Mouse (Mus musculus) MEL (cell line): Measurements from ENCODE around the gene Pir. TPM values are rescaled to one million over a fixed set of nuclear protein-coding genes. Genes with fewer than 3 reads are reported as not detected.

Source experiments
- DNase-seq: peaks from one replicate; pipeline ENCODE4 v3.0.0; 2011; ENCODE audit warnings: low read depth, low spot score
- H3K27ac ChIP-seq: 2 replicates; pipeline ENCODE4 v1.5.1; 2012; ENCODE audit warnings: low read depth, mild to moderate bottlenecking, control low read depth, low read length, moderate library complexity; ENCODE audit not compliant: control insufficient read depth
- H3K27me3 ChIP-seq, 2 experiments: fragments of 150-350 bp in 1 of 2; sonication (generic) in 1 of 2; 2 replicates each; pipeline ENCODE4 v1.6.1; 2012; ENCODE audit warnings: low read length in 2 of 2, mild to moderate bottlenecking in 2 of 2, improper control_type of control experiment in 1 of 2, moderate library complexity in 1 of 2; ENCODE audit not compliant: insufficient read depth in 2 of 2, control insufficient read depth in 1 of 2
- H3K36me3 ChIP-seq, 2 experiments: 2 replicates each; pipeline ENCODE4 v1.6.1; 2012 to 2014; ENCODE audit warnings: low read length in 2 of 2, improper control_type of control experiment in 1 of 2, inconsistent platforms in 1 of 2, mild to moderate bottlenecking in 1 of 2; ENCODE audit not compliant: insufficient read depth in 2 of 2, control insufficient read depth in 1 of 2
- H3K4me1 ChIP-seq, 2 experiments: fragments of 150-350 bp in 1 of 2; sonication (generic) in 1 of 2; 2 replicates each; pipeline ENCODE4 v1.6.1; 2012; ENCODE audit warnings: low read length in 2 of 2, improper control_type of control experiment in 1 of 2, mild to moderate bottlenecking in 1 of 2; ENCODE audit not compliant: insufficient read depth in 2 of 2, control insufficient read depth in 1 of 2
- H3K4me3 ChIP-seq, 2 experiments: fragments of 150-350 bp in 1 of 2; sonication (generic) in 1 of 2; 2 replicates each; pipeline ENCODE4 v1.5.1; 2012; ENCODE audit warnings: low read depth in 2 of 2, low read length in 2 of 2, mild to moderate bottlenecking in 2 of 2, moderate library complexity in 2 of 2, control low read depth in 1 of 2, improper control_type of control experiment in 1 of 2; ENCODE audit not compliant: control insufficient read depth in 1 of 2, insufficient read depth in 1 of 2
- H3K79me2 ChIP-seq: 2 replicates; pipeline ENCODE4 v1.6.1; 2012; ENCODE audit warnings: mild to moderate bottlenecking, low read length, moderate library complexity; ENCODE audit not compliant: control insufficient read depth, poor library complexity, insufficient read depth
- H3K9ac ChIP-seq: 2 replicates; pipeline ENCODE4 v1.6.1; 2012; ENCODE audit warnings: low read depth, mild to moderate bottlenecking, control low read depth, low read length, moderate library complexity; ENCODE audit not compliant: control insufficient read depth, poor library complexity, severe bottlenecking
- H3K9me3 ChIP-seq: fragments of 150-350 bp; sonication (generic); replicated peaks from 2 replicates; pipeline ENCODE4 v1.6.1; 2012; ENCODE audit warnings: mild to moderate bottlenecking, low read length, improper control_type of control experiment, moderate library complexity; ENCODE audit not compliant: insufficient read depth
- CHD1 ChIP-seq: IDR thresholded peaks from 2 replicates; pipeline ENCODE4 v1.6.1; 2012; ENCODE audit warnings: low read depth, mild to moderate bottlenecking, inconsistent platforms, low read length, improper control_type of control experiment
- CHD2 ChIP-seq: IDR thresholded peaks from 2 replicates; pipeline ENCODE4 v1.6.1; 2011; ENCODE audit warnings: low read length, improper control_type of control experiment
- ETS1 ChIP-seq: IDR thresholded peaks from 2 replicates; pipeline ENCODE4 v1.6.1; 2012; ENCODE audit warnings: low read depth, mild to moderate bottlenecking, inconsistent platforms, low read length, improper control_type of control experiment, moderate library complexity
- GATA1 ChIP-seq: IDR thresholded peaks from 2 replicates; pipeline ENCODE4 v1.6.1; 2011; ENCODE audit warnings: low read depth, low read length, improper control_type of control experiment
- HCFC1 ChIP-seq: IDR thresholded peaks from 2 replicates; pipeline ENCODE4 v1.6.1; 2012; ENCODE audit warnings: low read depth, mild to moderate bottlenecking, inconsistent platforms, low read length, improper control_type of control experiment, moderate library complexity
- JUND ChIP-seq: IDR thresholded peaks from 2 replicates; pipeline ENCODE4 v1.6.1; 2011; ENCODE audit warnings: low read depth, mild to moderate bottlenecking, improper control_type of control experiment, low read length
- MEF2A ChIP-seq: IDR thresholded peaks from 2 replicates; pipeline ENCODE4 v1.6.1; 2014; ENCODE audit warnings: low read depth, mild to moderate bottlenecking, inconsistent platforms, low read length, improper control_type of control experiment; ENCODE audit not compliant: poor library complexity, insufficient replicate concordance, severe bottlenecking; ENCODE audit errors: extremely low read depth
- MXI1 ChIP-seq: IDR thresholded peaks from 2 replicates; pipeline ENCODE4 v1.6.1; 2011; ENCODE audit warnings: mild to moderate bottlenecking, low read depth, low read length, improper control_type of control experiment
- MYB ChIP-seq: IDR thresholded peaks from 2 replicates; pipeline ENCODE4 v1.6.1; 2011; ENCODE audit warnings: mild to moderate bottlenecking, low read depth, low read length, improper control_type of control experiment
- POLR2A ChIP-seq, 2 experiments: IDR thresholded peaks; 2 replicates each; pipeline ENCODE4 v1.6.1; 2011 to 2012; ENCODE audit warnings: low read length in 2 of 2, mild to moderate bottlenecking in 2 of 2, control low read depth in 1 of 2, improper control_type of control experiment in 1 of 2, low read depth in 1 of 2, moderate library complexity in 1 of 2; ENCODE audit not compliant: control insufficient read depth in 1 of 2, insufficient read depth in 1 of 2, poor library complexity in 1 of 2
- POLR2AphosphoS2 ChIP-seq: IDR thresholded peaks from 2 replicates; pipeline ENCODE4 v1.6.1; 2011; ENCODE audit warnings: low read length, improper control_type of control experiment
- SIN3A ChIP-seq: IDR thresholded peaks from 2 replicates; pipeline ENCODE4 v1.6.1; 2012; ENCODE audit warnings: low read length, improper control_type of control experiment, inconsistent platforms
- TAL1 ChIP-seq: IDR thresholded peaks from 2 replicates; pipeline ENCODE4 v1.6.1; 2012; ENCODE audit warnings: mild to moderate bottlenecking, inconsistent platforms, low read length, moderate library complexity, mixed read lengths
- TCF12 ChIP-seq: IDR thresholded peaks from 2 replicates; pipeline ENCODE4 v1.6.1; 2014; ENCODE audit warnings: low read depth, mild to moderate bottlenecking, inconsistent platforms, low read length, improper control_type of control experiment, moderate library complexity
- UBTF ChIP-seq: IDR thresholded peaks from 2 replicates; pipeline ENCODE4 v1.6.1; 2012; ENCODE audit warnings: low read depth, mild to moderate bottlenecking, inconsistent platforms, low read length, improper control_type of control experiment, moderate library complexity, borderline replicate concordance; ENCODE audit not compliant: insufficient read depth
- USF2 ChIP-seq, 2 experiments: IDR thresholded peaks; 2 replicates each; pipeline ENCODE4 v1.6.1; 2011 to 2012; ENCODE audit warnings: improper control_type of control experiment in 2 of 2, low read length in 2 of 2, borderline replicate concordance in 1 of 2, inconsistent platforms in 1 of 2, low read depth in 1 of 2, mild to moderate bottlenecking in 1 of 2; ENCODE audit not compliant: insufficient read depth in 1 of 2
- ZKSCAN1 ChIP-seq: IDR thresholded peaks from 2 replicates; pipeline ENCODE4 v1.6.1; 2012; ENCODE audit warnings: low read depth, mild to moderate bottlenecking, inconsistent platforms, low read length, improper control_type of control experiment, moderate library complexity
- polyA plus RNA-seq, 2 experiments: library from polyadenylated mRNA; stranded (reverse) in 1 of 2; unstranded in 1 of 2; fragments of >175 nt in 1 of 2; fragments of >200 nt in 1 of 2; gene quantifications; 2 replicates each; pipeline versions ENCODE4 v1.2.1 to v1.2.4; 2012; ENCODE audit warnings: low replicate concordance in 2 of 2, low read depth in 1 of 2; ENCODE audit not compliant: insufficient read length in 2 of 2, insufficient read depth in 1 of 2, missing spikeins in 1 of 2
- total RNA-seq: library from RNA; depleted of rRNA; stranded (reverse); fragments of 300-350 nt; gene quantifications from 2 replicates; pipeline ENCODE4 v1.2.3, GENCODE M21; 2012

Gene Pir
- total and polyA plus RNA-seq, 3 experiments, result 2.9 to 230 (median 11.4) TPM

GRCm38 (mm10) chrX:164408301-164408927, 139.2 kb downstream of the Pir start:
- H3K9me3 ChIP-seq, result no peaks in the 10 kb centered on the region
- H3K4me3 ChIP-seq, result no peak overlapping the region
- H3K9ac ChIP-seq, result no peak overlapping the region
- no peaks in the 10 kb centered on the region for H3K79me2 ChIP-seq
- no peaks in the 10 kb centered on the region for H3K4me1 ChIP-seq
- no peak for TF ChIP-seq JUND
- no peak for TF ChIP-seq ETS1
- no peak for TF ChIP-seq POLR2AphosphoS2
- TF ChIP-seq TAL1, result no peak
- TF ChIP-seq USF2 (IDR thresholded peaks at IDR 0.05; ENCODE audit: borderline replicate concordance in 1 of 2, insufficient read depth in 1 of 2, low read depth in 1 of 2, low read length in 2 of 2), result no peak
- no peak for TF ChIP-seq UBTF
- TF ChIP-seq GATA1, result no peak
- H3K27ac ChIP-seq, result no peak overlapping the region
- no peaks in the 10 kb centered on the region for H3K36me3 ChIP-seq
- H3K27me3 ChIP-seq, result no peaks in the 10 kb centered on the region; a peak in 2 of 4 replicates
- DNase-seq, result no peak

GRCm38 (mm10) chrX:164410562-164410961, 141.4 kb downstream of the Pir start:
- Histone ChIP-seq H3K9ac (no peak overlapping the region), H3K79me2 (no peaks in the 10 kb centered on the region), H3K36me3 (no peaks in the 10 kb centered on the region), H3K27me3 (no peaks in the 10 kb centered on the region; a peak in 2 of 4 replicates), H3K27ac (no peak overlapping the region), H3K4me3 (no peak overlapping the region), H3K9me3 (no peaks in the 10 kb centered on the region), H3K4me1 (no peaks in the 10 kb centered on the region)
- no peak for DNase-seq
- no peak for TF ChIP-seq CHD2
- no peak for TF ChIP-seq POLR2A (IDR thresholded peaks at IDR 0.05; ENCODE audit: control insufficient read depth in 1 of 2, insufficient read depth in 1 of 2, low read depth in 1 of 2, low read length in 2 of 2, poor library complexity in 1 of 2)
- no peak for TF ChIP-seq MYB
- TF ChIP-seq CHD1, result no peak
- TF ChIP-seq MEF2A, result no peak
- no peak for TF ChIP-seq MXI1
- TF ChIP-seq TCF12, result no peak
- no peak for TF ChIP-seq HCFC1
- TF ChIP-seq ZKSCAN1, result no peak
- TF ChIP-seq JUND, result no peak
- no peak for TF ChIP-seq UBTF
- no peak for TF ChIP-seq SIN3A
- TF ChIP-seq, all 39 proteins: peak for 0
